ENCODE assay signal across 8 mouse cellular contexts in the genomic region with DNA sequence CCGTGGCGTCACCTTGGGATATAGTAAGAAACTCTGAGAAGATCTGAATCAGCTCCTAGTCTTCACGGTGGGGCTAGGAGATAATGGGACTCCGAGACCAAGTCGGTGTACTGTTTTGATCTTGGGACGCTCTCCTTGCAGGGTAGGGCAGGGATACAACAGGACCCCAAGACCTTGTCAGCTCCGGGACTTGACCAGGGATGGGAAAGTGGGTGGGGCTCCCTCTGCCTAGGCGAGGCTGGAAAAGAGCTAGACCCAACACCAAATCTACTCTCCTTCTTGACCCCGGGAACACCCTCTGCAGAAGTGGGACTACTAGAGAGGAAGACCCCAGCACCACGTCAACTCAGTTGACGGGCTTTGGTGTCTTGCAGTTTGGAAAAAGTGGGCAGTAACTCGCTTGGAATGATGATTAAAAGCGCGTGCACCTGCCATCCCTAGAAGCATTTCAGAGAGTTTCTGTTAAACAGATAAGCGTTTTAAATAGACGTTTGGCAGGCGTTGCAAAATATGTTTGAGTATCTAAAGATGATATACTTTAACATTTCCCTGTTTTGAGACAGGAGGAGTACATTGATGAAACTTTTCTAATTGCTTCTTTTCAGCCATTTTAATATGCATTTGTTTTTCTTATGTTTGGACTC. TPM values are rescaled to one million over a fixed set of nuclear protein-coding genes. Genes with fewer than 3 reads are reported as not detected.
DNase-seq lines count a peak whose midpoint lies in the region; ATAC-seq and TF ChIP-seq lines count a peak whose summit lies in the region.

No protein-coding gene starts in this region.

- peak overlapping the region; percentile 100 for H3ac ChIP-seq in C2C12 (ENCODE audit: control insufficient read depth, insufficient read length, low read depth)

- H3K27ac ChIP-seq in intestine, embryonic 16.5 days (ENCODE audit: low read length), result 0 out of 2 replicates have a peak overlapping the region, but pooled peaks have one; percentile 5
- no peak overlapping the region; the same call in 1 of the 2 replicates for H3K27ac ChIP-seq in midbrain, embryonic 12.5 days (replicated peaks)

- H3K9ac ChIP-seq in intestine, embryonic 16.5 days (ENCODE audit: low read depth, low read length), result peak overlapping the region; percentile 79
- peak overlapping the region; percentile 73 for H3K9ac ChIP-seq in midbrain, embryonic 12.5 days (replicated peaks)

- peaks cover 43% of the 10 kb centered on the region for H3K79me2 ChIP-seq in C2C12 (ENCODE audit: control insufficient read depth, insufficient read depth)

- peaks cover 27% of the 10 kb centered on the region for H3K36me3 ChIP-seq in C2C12 (ENCODE audit: control insufficient read depth, insufficient read depth)
- peaks cover 5% of the 10 kb centered on the region; the same call in 1 of the 2 replicates for H3K36me3 ChIP-seq in intestine, embryonic 16.5 days (ENCODE audit: control insufficient read depth, insufficient read depth, low read length)
- peaks cover 11% of the 10 kb centered on the region for H3K36me3 ChIP-seq in midbrain, embryonic 12.5 days

- 3% methylated on average over 17 of the region's 17 CpGs for WGBS in intestine, embryonic 16.5 days
- 4% methylated on average over 17 of the region's 17 CpGs for WGBS in midbrain, embryonic 12.5 days

- no peaks in the 10 kb centered on the region for H3K9me3 ChIP-seq in intestine, embryonic 16.5 days (ENCODE audit: control insufficient read depth, low read length)
- H3K9me3 ChIP-seq in midbrain, embryonic 12.5 days, result no peaks in the 10 kb centered on the region

- H3K79me3 ChIP-seq in C2C12 (ENCODE audit: low read depth), result peaks cover 20% of the 10 kb centered on the region

- peak overlapping the region; percentile 82 for H3K4me3 ChIP-seq in C2C12 (ENCODE audit: insufficient read depth, poor library complexity, severe bottlenecking)
- H3K4me3 ChIP-seq in intestine, embryonic 16.5 days (ENCODE audit: low read length), result peak overlapping the region; percentile 80
- peak overlapping the region; percentile 87 for H3K4me3 ChIP-seq in midbrain, embryonic 12.5 days

- H3K4me2 ChIP-seq in intestine, embryonic 16.5 days (ENCODE audit: low read depth, low read length), result peak overlapping the region; percentile 90
- peak overlapping the region; percentile 94 for H3K4me2 ChIP-seq in midbrain, embryonic 12.5 days (replicated peaks)

- DNase-seq in ES-CJ7 (ENCODE audit: low read depth, low spot score) (peak; percentile 76), adipocyte (ENCODE audit: low spot score) (no peak)
- DNase-seq in right cerebral cortex, postnatal 25 days, result no peak
- no peak for DNase-seq in B cell, adult 2 months

- no peak for TF ChIP-seq CTCF in C2C12 (IDR thresholded peaks at IDR 0.05; ENCODE audit: control insufficient read depth, insufficient read depth, insufficient read length)

- peak; percentile 60 for ATAC-seq in erythroblast, adult 5-6 weeks (replicated peaks; ENCODE audit: low FRiP score, poor library complexity, severe bottlenecking)
- peak; percentile 52 for ATAC-seq in intestine, embryonic 16.5 days
- peak; percentile 52 for ATAC-seq in midbrain, embryonic 12.5 days (ENCODE audit: low FRiP score, low read depth)

- H3K4me1 ChIP-seq in intestine, embryonic 16.5 days (ENCODE audit: control insufficient read depth, insufficient read depth, low read length), result peaks cover 10% of the 10 kb centered on the region
- H3K4me1 ChIP-seq in midbrain, embryonic 12.5 days, result peaks cover 20% of the 10 kb centered on the region

- no peaks in the 10 kb centered on the region for H3K27me3 ChIP-seq in C2C12 (ENCODE audit: control insufficient read depth, insufficient read depth, insufficient read length)
- no peaks in the 10 kb centered on the region for H3K27me3 ChIP-seq in intestine, embryonic 16.5 days (replicated peaks; ENCODE audit: control insufficient read depth, insufficient read depth, low read length)
- H3K27me3 ChIP-seq in midbrain, embryonic 12.5 days, result no peaks in the 10 kb centered on the region

TF ChIP-seq in C2C12, 6 proteins besides CTCF, POLR2A, EP300 and RAD21:
- TF ChIP-seq CEBPB (IDR thresholded peaks at IDR 0.05; ENCODE audit: low read depth), result no peak
TF ChIP-seq in C2C12: peak in this region for 0.

RNA-seq across cellular contexts. Expression of a gene that starts 0.8 kb away (rescaled TPM):
- polyA plus RNA-seq in C2C12 (2012; fragmentation: generic; extraction: Trizol), result 4.3 TPM
- total RNA-seq in erythroblast, adult 5-6 weeks (2015; ENCODE audit: low replicate concordance), result 15.7 and 21.5 TPM in 2 replicates
- total RNA-seq in erythroblast, adult 5-6 weeks (2017; ENCODE audit: low replicate concordance), result 22.0 and 26.1 TPM in 2 replicates
- polyA plus RNA-seq in intestine, embryonic 16.5 days (2015; fragmentation: Nextera tagmentation; extraction: Ambion mirVana), result 6.6 and 6.9 TPM in 2 replicates
- 26.2 TPM in 2 replicates for polyA plus RNA-seq in midbrain, embryonic 12.5 days (2016; fragmentation: Nextera tagmentation; extraction: Ambion mirVana)

RNA-seq across cellular contexts. Expression of a gene that starts 33.3 kb away (rescaled TPM):
- 2.9 TPM for polyA plus RNA-seq in C2C12 (2012; fragmentation: generic; extraction: Trizol)
- total RNA-seq in erythroblast, adult 5-6 weeks (2015; ENCODE audit: low replicate concordance), result 4.2 and 5.8 TPM in 2 replicates
- total RNA-seq in erythroblast, adult 5-6 weeks (2017; ENCODE audit: low replicate concordance), result 2.6 and 3.9 TPM in 2 replicates
- polyA plus RNA-seq in intestine, embryonic 16.5 days (2015; fragmentation: Nextera tagmentation; extraction: Ambion mirVana), result 5.4 and 5.8 TPM in 2 replicates
- polyA plus RNA-seq in midbrain, embryonic 12.5 days (2016; fragmentation: Nextera tagmentation; extraction: Ambion mirVana), result 22.9 and 29.3 TPM in 2 replicates

RNA-seq across cellular contexts. Expression of a gene that starts 46.2 kb away (rescaled TPM):
- not detected for polyA plus RNA-seq in C2C12 (2012; fragmentation: generic; extraction: Trizol)
- not detected in 2 replicates for total RNA-seq in erythroblast, adult 5-6 weeks (2015; ENCODE audit: low replicate concordance)
- not detected in 2 replicates for total RNA-seq in erythroblast, adult 5-6 weeks (2017; ENCODE audit: low replicate concordance)
- polyA plus RNA-seq in intestine, embryonic 16.5 days (2015; fragmentation: Nextera tagmentation; extraction: Ambion mirVana), result 0.34 and 0.68 TPM in 2 replicates
- polyA plus RNA-seq in midbrain, embryonic 12.5 days (2016; fragmentation: Nextera tagmentation; extraction: Ambion mirVana), result not detected in 2 replicates
